In the genomic region with DNA sequence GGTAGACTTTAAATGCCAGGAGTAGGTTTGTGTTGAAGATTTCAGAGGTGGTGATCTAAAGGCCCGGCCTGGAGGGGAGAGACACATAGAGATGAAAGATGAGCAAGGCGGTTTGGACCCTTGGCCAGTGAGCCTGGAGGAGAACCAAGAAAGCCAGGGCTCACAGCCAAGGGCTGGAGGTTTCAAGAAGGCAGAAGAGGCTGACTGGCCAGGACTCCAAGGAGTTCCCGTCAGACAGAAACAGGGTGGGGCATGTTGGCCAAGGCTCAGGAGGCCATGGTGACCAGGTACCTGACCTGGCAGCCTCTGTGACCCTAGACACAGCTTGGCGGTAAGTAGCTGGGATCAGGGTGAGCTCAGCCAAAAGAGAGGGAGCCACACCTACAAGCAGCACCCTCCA, we compare ENCODE assay signal across 13 mouse cellular contexts.
DNase-seq lines count a peak whose midpoint lies in the region; ATAC-seq lines count a peak whose summit lies in the region.
"Had no signal": no experiment of that assay in that cellular context is flagged by ENCODE, and none has a peak within 500 bp of the region (broad histone marks: within the 10 kb centered on the region; RNA-seq: fewer than 3 reads in every experiment).

No protein-coding gene starts in this region.

- DNase-seq in cerebellum, postnatal 25 days, result peak; percentile 39 to 58
- no peak for DNase-seq in cerebellum, adult 9-11 months
- peak; percentile 15 for DNase-seq in kidney, adult 11 months
- DNase-seq in ovary, postnatal 14 days (ENCODE audit: low spot score), result peak; percentile 39
- DNase-seq: adrenal gland, adult 2 months; thymus, postnatal 14 days had no signal

- no peak overlapping the region for H3K4me3 ChIP-seq in kidney, embryonic 15.5 days (replicated peaks)
- H3K4me3 ChIP-seq in megakaryocyte, embryonic 14.5 days (replicated peaks), result peak overlapping the region; percentile 23
- H3K4me3 ChIP-seq in liver, embryonic 12.5 days, result no peak overlapping the region
- H3K4me3 ChIP-seq: forebrain, embryonic 12.5 days; midbrain, embryonic 10.5 days; myocyte had no signal

- ATAC-seq in kidney, embryonic 15.5 days (replicated peaks; ENCODE audit: low FRiP score), result no peak
- ATAC-seq in megakaryocyte, adult 5-6 weeks (ENCODE audit: poor library complexity, severe bottlenecking), result no peak
- ATAC-seq in liver, embryonic 12.5 days, result no peak

- H3K36me3 ChIP-seq in kidney, embryonic 15.5 days, result no peaks in the 10 kb centered on the region
- H3K36me3 ChIP-seq in megakaryocyte, embryonic 14.5 days (replicated peaks; ENCODE audit: low read length), result peaks cover under 1% of the 10 kb centered on the region
- H3K36me3 ChIP-seq in liver, embryonic 12.5 days, result no peaks in the 10 kb centered on the region
- H3K36me3 ChIP-seq: forebrain, embryonic 12.5 days; midbrain, embryonic 10.5 days had no signal

- H3K9ac ChIP-seq in kidney, embryonic 15.5 days, result no peak overlapping the region
- no peak overlapping the region for H3K9ac ChIP-seq in liver, embryonic 12.5 days
- H3K9ac ChIP-seq: forebrain, embryonic 12.5 days had no signal

- peaks cover 48% of the 10 kb centered on the region for H3K4me1 ChIP-seq in kidney, embryonic 15.5 days
- H3K4me1 ChIP-seq in megakaryocyte, embryonic 14.5 days, result peaks cover 78% of the 10 kb centered on the region
- H3K4me1 ChIP-seq in liver, embryonic 12.5 days, result peaks cover 30% of the 10 kb centered on the region

- H3K9me3 ChIP-seq in kidney, embryonic 15.5 days (replicated peaks), result no peaks in the 10 kb centered on the region
- H3K9me3 ChIP-seq in megakaryocyte, embryonic 14.5 days, result peaks cover 17% of the 10 kb centered on the region
- H3K9me3 ChIP-seq in liver, embryonic 12.5 days (replicated peaks), result no peaks in the 10 kb centered on the region
- H3K9me3 ChIP-seq: forebrain, embryonic 12.5 days; midbrain, embryonic 10.5 days had no signal

- WGBS in kidney, embryonic 15.5 days, result 83% methylated on average over 4 of the region's 4 CpGs
- WGBS in liver, embryonic 12.5 days (ENCODE audit: insufficient replicate concordance), result 78% methylated on average over 4 of the region's 4 CpGs

- no peak overlapping the region for H3K4me2 ChIP-seq in kidney, embryonic 15.5 days
- no peak overlapping the region for H3K4me2 ChIP-seq in liver, embryonic 12.5 days
- H3K4me2 ChIP-seq: forebrain, embryonic 12.5 days had no signal

- H3K27me3 ChIP-seq in kidney, embryonic 15.5 days, result no peaks in the 10 kb centered on the region
- H3K27me3 ChIP-seq in megakaryocyte, embryonic 14.5 days (replicated peaks), result peaks cover 12% of the 10 kb centered on the region
- peaks cover 21% of the 10 kb centered on the region; the same call in 1 of the 2 replicates for H3K27me3 ChIP-seq in liver, embryonic 12.5 days (replicated peaks)

- H3K27ac ChIP-seq in kidney, embryonic 15.5 days, result no peak overlapping the region
- H3K27ac ChIP-seq in liver, embryonic 12.5 days, result no peak overlapping the region
- H3K27ac ChIP-seq: forebrain, embryonic 12.5 days; midbrain, embryonic 10.5 days had no signal
